Mouse (Mus musculus): ENCODE results near the gene Schip1. TPM values are rescaled to one million over a fixed set of nuclear protein-coding genes. Genes with fewer than 3 reads are reported as not detected.

Gene Schip1
- polyA plus RNA-seq, 1 experiment from 2014 or later = 47.2 TPM

DNA sequence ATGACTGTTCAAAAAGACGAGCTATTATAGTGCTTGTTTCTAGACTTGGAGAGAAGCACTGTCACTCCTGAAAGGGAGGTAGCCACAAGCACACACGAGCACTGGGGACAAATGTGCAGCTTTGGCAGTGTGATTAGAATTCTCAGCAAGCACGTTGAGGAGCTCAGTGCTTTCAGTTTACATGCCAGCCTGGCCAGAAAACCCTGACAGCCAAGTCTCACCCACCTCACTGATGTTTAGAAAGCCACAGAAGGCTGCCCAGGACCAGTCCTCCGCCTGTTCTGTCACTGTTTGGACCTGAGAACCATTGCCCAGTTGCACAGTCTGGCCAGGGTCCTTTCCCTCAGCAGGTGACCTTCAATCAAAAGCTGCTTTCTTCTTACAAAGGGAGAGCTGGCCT lies 595.9 kb downstream of the Schip1 start:
- WGBS = 59% methylated on average over 4 of the region's 4 CpGs
- H3K4me1 ChIP-seq (ENCODE audit: control insufficient read depth, insufficient read depth, low read length) = no peaks in the 10 kb centered on the region
- H3K4me3 ChIP-seq (ENCODE audit: low read depth, low read length) = no peak overlapping the region
- H3K27ac ChIP-seq (ENCODE audit: low read length) = no peak overlapping the region
- no peak for ATAC-seq (ENCODE audit: insufficient number of reproducible peaks, insufficient read depth, low FRiP score, low read depth)
- H3K27me3 ChIP-seq (ENCODE audit: control insufficient read depth, insufficient read depth, low read length) = no peaks in the 10 kb centered on the region
- H3K4me2 ChIP-seq (replicated peaks; ENCODE audit: low read depth, low read length) = no peak overlapping the region
- no peaks in the 10 kb centered on the region for H3K36me3 ChIP-seq (ENCODE audit: control insufficient read depth, insufficient read depth, low read length)
- H3K9me3 ChIP-seq (ENCODE audit: control insufficient read depth, low read depth, low read length) = no peaks in the 10 kb centered on the region
- H3K9ac ChIP-seq (replicated peaks; ENCODE audit: low read depth, low read length) = no peak overlapping the region

DNA sequence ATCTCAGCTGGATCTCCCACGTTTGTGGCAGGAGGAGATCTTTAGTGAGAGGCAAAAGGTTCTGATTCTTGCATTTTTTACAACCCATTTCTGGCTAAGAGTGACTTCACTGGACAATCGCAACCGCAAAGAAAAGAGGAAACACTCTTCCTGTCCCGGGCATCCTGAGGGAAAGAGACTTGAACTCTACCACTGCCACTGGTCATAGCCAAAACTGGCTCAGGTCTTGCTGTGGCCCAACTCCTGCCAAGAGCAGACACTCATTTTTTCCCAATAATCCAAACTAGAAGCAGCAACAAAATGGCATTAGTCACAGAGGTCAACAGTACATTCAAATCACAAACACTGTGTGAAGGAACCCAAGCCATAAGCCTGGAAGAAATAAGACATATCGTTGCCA lies 597.8 kb downstream of the Schip1 start:
- no peak overlapping the region for H3K4me3 ChIP-seq (ENCODE audit: low read depth, low read length)
- H3K27me3 ChIP-seq (ENCODE audit: control insufficient read depth, insufficient read depth, low read length) = no peaks in the 10 kb centered on the region
- no peak overlapping the region for H3K27ac ChIP-seq (ENCODE audit: low read length)
- H3K4me2 ChIP-seq (replicated peaks; ENCODE audit: low read depth, low read length) = no peak overlapping the region
- H3K4me1 ChIP-seq (ENCODE audit: control insufficient read depth, insufficient read depth, low read length) = no peaks in the 10 kb centered on the region
- no peak overlapping the region for H3K9ac ChIP-seq (replicated peaks; ENCODE audit: low read depth, low read length)
- no peaks in the 10 kb centered on the region for H3K9me3 ChIP-seq (ENCODE audit: control insufficient read depth, low read depth, low read length)
- WGBS = 73% methylated on average over 5 of the region's 5 CpGs
- ATAC-seq (ENCODE audit: insufficient number of reproducible peaks, insufficient read depth, low FRiP score, low read depth) = no peak
- H3K36me3 ChIP-seq (ENCODE audit: control insufficient read depth, insufficient read depth, low read length) = no peaks in the 10 kb centered on the region

DNA sequence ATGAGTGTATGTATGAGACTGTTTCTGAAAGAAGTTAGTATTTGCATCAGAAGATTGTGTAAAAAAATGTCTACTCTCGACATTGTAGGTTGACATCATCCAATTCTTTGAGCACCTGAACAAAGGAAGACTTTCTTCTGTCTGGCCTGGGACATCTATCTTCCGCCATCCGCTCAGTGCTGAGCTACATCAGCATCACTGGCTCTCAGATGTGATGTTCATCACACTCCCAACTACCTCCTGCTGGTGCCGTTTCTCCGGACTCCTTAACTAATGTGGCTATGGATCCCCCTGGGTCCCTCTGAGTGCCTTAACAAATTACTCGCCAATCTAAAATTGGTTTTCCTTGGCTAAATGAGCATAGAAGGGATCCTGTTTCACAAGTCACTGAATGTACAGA lies 599.7 kb downstream of the Schip1 start:
- H3K36me3 ChIP-seq (ENCODE audit: control insufficient read depth, insufficient read depth, low read length) = no peaks in the 10 kb centered on the region
- no peak overlapping the region for H3K9ac ChIP-seq (replicated peaks; ENCODE audit: low read depth, low read length)
- H3K4me2 ChIP-seq (replicated peaks; ENCODE audit: low read depth, low read length) = no peak overlapping the region
- no peak overlapping the region for H3K4me3 ChIP-seq (ENCODE audit: low read depth, low read length)
- 83% methylated on average over 6 of the region's 6 CpGs for WGBS
- H3K27me3 ChIP-seq (ENCODE audit: control insufficient read depth, insufficient read depth, low read length) = no peaks in the 10 kb centered on the region
- no peaks in the 10 kb centered on the region for H3K4me1 ChIP-seq (ENCODE audit: control insufficient read depth, insufficient read depth, low read length)
- H3K9me3 ChIP-seq (ENCODE audit: control insufficient read depth, low read depth, low read length) = no peaks in the 10 kb centered on the region
- no peak for ATAC-seq (ENCODE audit: insufficient number of reproducible peaks, insufficient read depth, low FRiP score, low read depth)
- H3K27ac ChIP-seq (ENCODE audit: low read length) = no peak overlapping the region

DNA sequence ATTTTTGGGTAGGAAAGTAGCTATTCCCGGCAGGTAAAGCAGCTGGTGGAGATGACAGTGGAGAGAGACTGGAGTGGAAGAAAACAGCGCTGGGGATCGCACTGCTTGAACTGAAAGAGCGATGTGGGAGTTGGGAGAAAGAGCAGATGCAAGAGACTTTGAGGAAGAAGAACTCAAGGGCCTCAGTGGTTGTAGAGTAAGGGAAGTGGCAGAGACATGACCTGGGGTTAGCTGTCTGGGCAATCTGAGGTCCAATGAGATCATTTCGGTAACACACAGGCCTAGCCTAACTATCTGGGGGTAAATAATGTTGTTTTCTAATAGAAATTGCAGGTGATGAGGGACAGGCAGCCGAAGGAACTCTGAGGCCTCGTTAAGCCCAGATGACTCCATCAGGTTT lies 601.8 kb downstream of the Schip1 start:
- ATAC-seq (ENCODE audit: insufficient number of reproducible peaks, insufficient read depth, low FRiP score, low read depth) = no peak
- Histone ChIP-seq H3K4me2 (replicated peaks; ENCODE audit: low read depth, low read length) (no peak overlapping the region), H3K9ac (replicated peaks; ENCODE audit: low read depth, low read length) (no peak overlapping the region), H3K9me3 (ENCODE audit: control insufficient read depth, low read depth, low read length) (no peaks in the 10 kb centered on the region), H3K36me3 (ENCODE audit: control insufficient read depth, insufficient read depth, low read length) (no peaks in the 10 kb centered on the region), H3K27me3 (ENCODE audit: control insufficient read depth, insufficient read depth, low read length) (no peaks in the 10 kb centered on the region), H3K4me3 (ENCODE audit: low read depth, low read length) (no peak overlapping the region), H3K27ac (ENCODE audit: low read length) (no peak overlapping the region), H3K4me1 (ENCODE audit: control insufficient read depth, insufficient read depth, low read length) (no peaks in the 10 kb centered on the region)
- WGBS = 91% methylated on average over 7 of the region's 7 CpGs

DNA sequence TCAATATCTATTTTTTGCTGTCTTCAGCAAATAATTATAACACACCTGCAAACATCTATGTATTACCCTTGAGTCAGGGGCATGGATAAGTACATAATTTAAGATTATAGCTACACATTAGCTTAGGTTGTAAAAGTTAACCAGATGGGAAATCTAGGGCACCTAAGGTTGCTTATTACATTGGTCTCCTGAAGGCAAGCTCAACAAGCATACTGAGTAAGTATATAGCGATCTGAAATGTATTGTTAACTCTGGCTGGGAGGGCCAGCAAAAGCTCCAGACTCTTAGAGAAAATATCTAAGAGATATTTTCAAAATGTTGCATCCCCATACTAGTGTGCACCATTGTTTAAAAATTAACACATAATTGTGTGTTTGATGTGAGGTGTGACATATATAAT lies 603.2 kb downstream of the Schip1 start:
- ATAC-seq (ENCODE audit: insufficient number of reproducible peaks, insufficient read depth, low FRiP score, low read depth) = no peak
- Histone ChIP-seq H3K9me3 (ENCODE audit: control insufficient read depth, low read depth, low read length) (no peaks in the 10 kb centered on the region), H3K4me2 (replicated peaks; ENCODE audit: low read depth, low read length) (no peak overlapping the region), H3K4me3 (ENCODE audit: low read depth, low read length) (no peak overlapping the region), H3K4me1 (ENCODE audit: control insufficient read depth, insufficient read depth, low read length) (no peaks in the 10 kb centered on the region), H3K36me3 (ENCODE audit: control insufficient read depth, insufficient read depth, low read length) (no peaks in the 10 kb centered on the region), H3K9ac (replicated peaks; ENCODE audit: low read depth, low read length) (no peak overlapping the region), H3K27me3 (ENCODE audit: control insufficient read depth, insufficient read depth, low read length) (no peaks in the 10 kb centered on the region), H3K27ac (ENCODE audit: low read length) (no peak overlapping the region)
- 98% methylated on average over 1 of the region's 1 CpGs for WGBS

DNA sequence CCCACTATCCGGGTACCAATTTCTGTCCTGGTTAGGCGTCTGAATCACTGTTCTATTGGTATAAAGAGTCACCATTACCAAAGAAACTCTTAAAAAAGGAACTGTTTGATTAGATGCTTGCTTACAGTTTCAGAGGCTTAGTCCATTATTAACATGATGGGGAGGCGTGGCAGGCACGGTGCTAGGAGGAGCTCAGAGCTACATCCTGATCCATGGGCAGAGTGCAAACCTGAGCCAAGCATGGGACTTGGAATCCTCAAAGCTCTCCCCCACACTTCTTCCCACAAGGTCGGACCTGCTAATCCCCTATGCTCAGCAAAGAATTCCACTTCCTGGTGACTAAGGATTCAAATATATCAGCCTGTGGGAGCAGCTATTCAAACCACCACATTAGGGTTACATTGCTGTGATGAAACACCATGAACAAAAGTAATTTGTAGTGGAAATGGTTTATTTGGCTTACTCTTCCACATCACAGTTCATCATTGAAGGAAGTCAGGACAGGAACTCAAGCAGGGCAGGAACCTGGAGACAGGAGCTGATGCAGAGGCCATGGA lies 604.9 kb downstream of the Schip1 start:
- WGBS = 72% methylated on average over 5 of the region's 5 CpGs
- no peak for ATAC-seq (ENCODE audit: insufficient number of reproducible peaks, insufficient read depth, low FRiP score, low read depth)
- no peak overlapping the region for H3K27ac ChIP-seq (ENCODE audit: low read length)
- no peak overlapping the region for H3K4me3 ChIP-seq (ENCODE audit: low read depth, low read length)
- no peaks in the 10 kb centered on the region for H3K36me3 ChIP-seq (ENCODE audit: control insufficient read depth, insufficient read depth, low read length)
- H3K27me3 ChIP-seq (ENCODE audit: control insufficient read depth, insufficient read depth, low read length) = no peaks in the 10 kb centered on the region
- H3K4me2 ChIP-seq (replicated peaks; ENCODE audit: low read depth, low read length) = no peak overlapping the region
- H3K4me1 ChIP-seq (ENCODE audit: control insufficient read depth, insufficient read depth, low read length) = no peaks in the 10 kb centered on the region
- no peaks in the 10 kb centered on the region for H3K9me3 ChIP-seq (ENCODE audit: control insufficient read depth, low read depth, low read length)
- H3K9ac ChIP-seq (replicated peaks; ENCODE audit: low read depth, low read length) = no peak overlapping the region

DNA sequence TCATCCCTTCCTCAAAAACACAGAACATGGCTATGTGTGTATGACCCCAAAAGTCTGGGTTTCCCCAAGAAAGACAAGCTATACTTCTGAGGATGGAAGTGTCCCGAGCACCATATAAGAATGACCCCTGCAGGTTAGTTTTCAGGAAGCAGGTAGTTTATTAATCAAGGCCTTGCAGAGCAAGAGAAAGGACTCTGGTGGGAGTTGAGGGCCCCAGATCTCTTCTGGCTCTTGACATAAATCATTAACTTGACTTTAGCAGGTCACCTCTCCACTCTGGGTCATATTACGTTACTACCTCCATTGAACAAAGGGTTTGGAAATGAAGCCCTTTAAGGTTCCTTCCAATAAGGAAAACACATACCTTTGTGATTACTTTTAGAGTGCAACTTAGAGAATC lies 610.1 kb downstream of the Schip1 start:
- no peak overlapping the region for H3K4me2 ChIP-seq (replicated peaks; ENCODE audit: low read depth, low read length)
- peaks cover 5% of the 10 kb centered on the region; the same call in 1 of the 2 replicates for H3K4me1 ChIP-seq (ENCODE audit: control insufficient read depth, insufficient read depth, low read length)
- H3K27ac ChIP-seq (ENCODE audit: low read length) = no peak overlapping the region
- WGBS = 64% methylated on average over 2 of the region's 2 CpGs
- no peak for ATAC-seq (ENCODE audit: insufficient number of reproducible peaks, insufficient read depth, low FRiP score, low read depth)
- H3K9me3 ChIP-seq (ENCODE audit: control insufficient read depth, low read depth, low read length) = no peaks in the 10 kb centered on the region
- H3K4me3 ChIP-seq (ENCODE audit: low read depth, low read length) = no peak overlapping the region
- no peak overlapping the region for H3K9ac ChIP-seq (replicated peaks; ENCODE audit: low read depth, low read length)
- H3K27me3 ChIP-seq (ENCODE audit: control insufficient read depth, insufficient read depth, low read length) = no peaks in the 10 kb centered on the region
- H3K36me3 ChIP-seq (ENCODE audit: control insufficient read depth, insufficient read depth, low read length) = no peaks in the 10 kb centered on the region

DNA sequence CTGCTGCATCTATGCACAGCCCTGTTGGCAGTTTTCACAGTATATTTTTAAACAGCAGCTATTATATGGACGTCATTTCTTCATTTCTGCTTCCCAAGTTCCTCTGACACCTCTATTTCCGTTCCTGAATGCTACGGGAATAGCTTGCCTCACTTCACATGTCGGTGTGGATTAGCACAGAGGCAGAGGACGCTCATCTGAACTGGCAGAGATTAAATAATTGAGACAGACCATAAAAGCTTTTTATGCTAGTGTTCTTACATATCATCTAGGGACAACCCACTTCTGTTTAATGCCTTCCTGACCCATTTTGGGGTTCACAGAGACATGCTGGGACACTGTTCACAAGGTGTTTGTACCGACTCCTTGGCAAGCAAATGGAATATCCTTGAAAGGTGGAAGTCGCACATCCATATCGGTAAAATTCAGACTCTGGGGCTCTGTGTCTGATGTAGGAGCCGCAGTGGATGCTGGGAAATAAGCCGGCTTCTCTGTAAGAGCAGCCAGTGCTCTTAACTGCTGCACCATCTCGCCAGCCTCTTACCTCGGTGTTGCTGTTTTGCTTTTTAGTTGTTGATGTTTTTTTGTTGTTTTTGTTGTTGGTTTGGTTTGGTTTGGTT lies 610.7 kb downstream of the Schip1 start:
- no peak for ATAC-seq (ENCODE audit: insufficient number of reproducible peaks, insufficient read depth, low FRiP score, low read depth)
- 85% methylated on average over 12 of the region's 12 CpGs for WGBS
- Histone ChIP-seq H3K9ac (replicated peaks; ENCODE audit: low read depth, low read length) (no peak overlapping the region), H3K4me1 (ENCODE audit: control insufficient read depth, insufficient read depth, low read length) (peaks cover 5% of the 10 kb centered on the region; the same call in 1 of the 2 replicates), H3K9me3 (ENCODE audit: control insufficient read depth, low read depth, low read length) (no peaks in the 10 kb centered on the region), H3K4me3 (ENCODE audit: low read depth, low read length) (no peak overlapping the region), H3K4me2 (replicated peaks; ENCODE audit: low read depth, low read length) (no peak overlapping the region), H3K36me3 (ENCODE audit: control insufficient read depth, insufficient read depth, low read length) (no peaks in the 10 kb centered on the region), H3K27ac (ENCODE audit: low read length) (no peak overlapping the region), H3K27me3 (ENCODE audit: control insufficient read depth, insufficient read depth, low read length) (no peaks in the 10 kb centered on the region)
